Mouse (Mus musculus): ENCODE data around the gene Gm4881.

- no peak for TF ChIP-seq CTCF (IDR thresholded peaks at IDR 0.05)
- no peak for TF ChIP-seq EP300 (IDR thresholded peaks at IDR 0.05)
Measured at GRCm38 (mm10) chr7:24990478-24990877, 46.2 kb upstream of the Gm4881 start.
